Mouse (Mus musculus) 3134 (cell line): ENCODE results near the gene Olfr1458.

ENCODE experiments used
- DNase-seq: peaks from one replicate; pipeline ENCODE4 v3.0.0-alpha.2; 2011; ENCODE audit warnings: low spot score; ENCODE audit not compliant: insufficient read length; ENCODE audit errors: extremely low read depth

Gene Olfr1458

DNA sequence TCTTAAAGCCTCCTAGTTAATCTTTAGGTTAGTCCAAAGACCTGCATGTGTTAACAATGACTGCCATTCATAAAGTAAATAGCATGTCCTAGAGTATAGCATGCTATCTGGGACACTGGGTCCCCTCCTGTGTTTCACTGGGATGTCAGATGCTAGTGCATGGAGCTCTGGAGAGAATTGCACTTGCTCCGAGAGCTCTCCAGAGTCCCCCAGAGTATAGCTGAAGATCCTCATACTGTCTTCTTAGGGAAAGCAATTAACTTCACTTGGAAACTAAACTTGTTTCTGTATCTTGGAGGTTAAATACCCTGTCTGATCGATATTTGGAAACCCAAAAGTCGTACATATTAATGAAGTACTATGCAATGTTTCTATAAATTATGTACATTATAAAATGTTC is at the start of gene Olfr1458:
Olfr1458 (minus strand) TSS at position 101 of the 400 bp plus-strand sequence.
- DNase-seq = no peak

DNA sequence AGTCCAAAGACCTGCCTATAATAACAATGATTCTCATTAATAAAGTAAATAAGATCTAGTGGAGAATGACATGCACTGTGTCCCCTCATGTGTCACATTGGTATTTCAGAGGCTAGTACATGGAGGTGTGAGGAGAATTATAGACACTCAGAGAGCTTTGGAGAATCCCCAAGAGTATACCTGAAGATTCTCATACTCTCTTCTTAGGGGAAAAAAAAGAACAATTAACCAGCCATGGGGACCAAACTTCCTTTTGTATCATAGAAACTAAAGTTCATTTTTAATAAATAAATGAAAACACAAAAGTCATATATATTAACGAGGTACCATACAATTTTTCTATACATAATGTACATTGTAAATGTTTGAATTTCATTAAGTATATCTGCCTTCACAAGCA is 42.9 kb upstream of the Olfr1458 start, which contains the start of gene Olfr1459:
Olfr1459 (minus strand) TSS at position 101 of the 400 bp plus-strand sequence.
- no peak for DNase-seq

DNA sequence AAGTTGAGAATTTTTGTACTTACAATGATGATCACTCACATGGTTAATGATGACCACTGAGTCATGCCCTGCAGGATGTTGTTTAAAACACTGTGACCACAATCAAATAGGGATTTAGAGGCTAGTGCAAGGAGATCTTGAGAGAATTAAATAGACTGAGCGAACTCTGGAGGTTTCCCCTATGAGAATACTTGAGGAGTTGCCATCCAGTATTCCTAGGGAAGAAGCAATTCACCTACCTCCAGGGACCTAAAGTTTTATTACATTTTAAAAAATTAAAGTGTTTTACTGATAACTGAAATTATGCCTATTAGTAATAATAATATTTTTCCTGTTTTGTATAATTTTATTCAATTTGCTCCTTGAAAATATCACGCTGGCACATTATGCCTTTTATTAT is 8.8 kb downstream of the Olfr1458 start, which contains the start of gene Olfr1457:
Olfr1457 (minus strand) TSS at position 101 of the 400 bp plus-strand sequence.
- DNase-seq = no peak

DNA sequence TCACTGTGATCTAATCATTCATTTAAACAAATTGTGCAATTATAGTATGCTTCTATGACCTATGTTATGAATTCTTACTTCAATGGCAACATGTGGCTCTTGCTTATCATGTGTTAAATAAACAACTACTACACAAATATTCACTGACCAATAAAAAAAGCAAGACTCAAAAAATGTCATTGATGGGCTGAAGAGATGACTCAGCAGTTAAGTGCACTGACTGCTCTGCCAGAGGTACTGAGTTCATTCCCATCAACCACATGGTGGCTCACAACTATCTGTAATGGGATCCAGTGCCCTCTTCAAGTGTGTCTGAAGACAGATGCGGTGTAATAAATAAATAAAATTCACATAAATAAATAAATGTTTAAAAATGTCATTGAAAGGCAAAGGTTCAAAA is 12.7 kb downstream of the Olfr1458 start:
- DNase-seq = no peak

DNA sequence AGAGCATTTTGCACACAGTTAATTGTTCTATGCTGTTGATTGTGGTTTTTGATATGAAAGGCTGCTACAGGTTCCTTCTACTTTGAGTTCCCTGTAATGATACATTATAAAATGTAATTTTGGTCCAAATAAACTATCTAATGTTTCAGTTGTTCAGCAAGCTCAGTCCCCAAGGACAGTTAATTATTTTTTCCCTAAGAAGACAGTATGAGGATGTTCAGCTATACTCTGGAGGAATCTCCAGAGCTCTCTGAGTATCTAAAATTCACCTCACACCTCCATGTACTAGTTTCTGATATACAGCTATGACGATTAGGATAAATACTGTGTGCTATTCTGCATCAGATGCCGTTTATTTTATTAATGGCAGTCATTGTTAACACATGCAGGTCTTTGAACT is 46.3 kb downstream of the Olfr1458 start, which contains the start of gene Olfr1454:
Olfr1454 (plus strand) TSS at position 301 of the 400 bp plus-strand sequence.
- DNase-seq = no peak
